Mouse (Mus musculus): ENCODE measurements at regions not wholly inside any gene's neighbourhood (a gene's known extent, or its start where the extent isn't known, plus 50 kb on each side); places are given as distances from the start of the nearest gene placed in this dataset.

DNA sequence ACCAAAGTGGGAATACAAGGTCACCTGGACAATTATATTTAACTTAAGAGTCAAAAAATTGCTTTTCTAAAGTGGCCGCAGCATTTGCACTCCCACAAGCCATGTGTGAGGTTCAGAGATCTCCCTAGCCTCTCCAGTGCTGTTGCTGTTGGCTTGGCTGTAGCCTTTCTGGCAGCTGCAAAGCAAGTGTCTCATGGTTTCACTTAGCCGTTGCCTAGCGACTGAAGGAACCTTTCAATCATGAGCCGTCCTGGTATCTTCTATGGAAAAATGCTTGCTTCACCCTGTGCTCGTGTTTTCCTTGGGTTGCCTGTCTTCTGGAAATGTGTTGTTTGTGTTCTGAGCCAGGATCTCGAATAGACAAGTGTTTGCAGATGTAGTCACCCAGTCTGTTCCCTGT lies 367.9 kb downstream of the Glrx3 start:
- ATAC-seq (ENCODE audit: low read depth) = no peak
- H3K27me3 ChIP-seq (ENCODE audit: control insufficient read depth, insufficient read depth, low read length) = no peaks in the 10 kb centered on the region

DNA sequence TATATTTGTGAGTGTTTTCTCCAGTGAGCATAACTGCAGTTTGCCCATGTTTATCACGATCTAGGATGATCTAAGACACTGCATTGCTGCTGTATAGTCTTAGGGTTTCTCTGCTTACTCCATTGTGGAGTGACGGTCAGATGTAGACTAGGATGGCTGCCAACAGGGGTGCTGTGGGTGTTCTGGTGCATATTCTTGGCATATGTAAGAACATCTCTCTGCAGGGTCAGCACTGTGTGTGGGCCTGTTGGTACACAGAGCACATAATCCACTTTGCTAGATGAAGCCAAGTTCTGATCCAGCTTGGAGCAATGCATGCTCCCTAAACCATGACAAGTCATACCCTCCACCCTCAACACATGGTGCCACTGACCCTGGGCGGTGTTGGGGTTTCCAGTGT lies 375.4 kb downstream of the Glrx3 start:
- 91% methylated on average over 3 of the region's 3 CpGs for WGBS
- Histone ChIP-seq H3K4me1 (ENCODE audit: control insufficient read depth, insufficient read depth, low read length) (no peaks in the 10 kb centered on the region), H3K36me3 (ENCODE audit: control insufficient read depth, insufficient read depth, low read length) (no peaks in the 10 kb centered on the region), H3K4me3 (ENCODE audit: low read depth, low read length) (no peak overlapping the region), H3K4me2 (ENCODE audit: low read depth, low read length) (no peak overlapping the region), H3K9ac (replicated peaks; ENCODE audit: low read depth, low read length) (no peak overlapping the region), H3K27ac (ENCODE audit: low read depth, low read length) (no peak overlapping the region), H3K27me3 (ENCODE audit: control insufficient read depth, insufficient read depth, low read length) (no peaks in the 10 kb centered on the region), H3K9me3 (ENCODE audit: control insufficient read depth, low read length) (no peaks in the 10 kb centered on the region)
- no peak for ATAC-seq (ENCODE audit: low read depth)

More for the DNA sequence above, 367.9 kb downstream of the Glrx3 start:
- Histone ChIP-seq H3K4me2 (ENCODE audit: low read depth, low read length) (no peak overlapping the region), H3K4me1 (ENCODE audit: control insufficient read depth, insufficient read depth, low read length) (no peaks in the 10 kb centered on the region), H3K4me3 (ENCODE audit: low read depth, low read length) (no peak overlapping the region), H3K36me3 (ENCODE audit: control insufficient read depth, insufficient read depth, low read length) (no peaks in the 10 kb centered on the region), H3K27ac (ENCODE audit: low read depth, low read length) (no peak overlapping the region), H3K9ac (replicated peaks; ENCODE audit: low read depth, low read length) (no peak overlapping the region), H3K9me3 (ENCODE audit: control insufficient read depth, low read length) (no peaks in the 10 kb centered on the region)
- 37% methylated on average over 6 of the region's 6 CpGs for WGBS

DNA sequence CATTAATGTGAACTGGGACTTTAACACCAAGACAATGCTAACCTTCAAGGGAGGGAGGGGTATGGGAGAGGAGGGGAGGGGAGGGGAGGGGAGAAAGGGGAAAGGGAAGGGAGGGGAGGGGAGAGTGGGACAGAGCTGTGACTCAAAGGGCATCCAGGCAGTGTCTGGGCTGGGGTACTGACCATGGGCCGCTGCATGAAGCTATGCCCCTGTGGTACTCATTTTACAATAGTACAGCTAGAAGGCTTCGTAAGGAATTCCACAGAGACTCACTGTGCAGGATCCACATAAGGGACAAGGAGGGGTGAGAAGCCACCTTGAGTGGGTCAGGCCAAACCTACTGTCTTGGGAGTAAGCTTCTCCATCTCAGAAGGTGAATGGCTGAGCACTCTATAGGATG lies 403.1 kb downstream of the Glrx3 start:
- no peak overlapping the region for H3K4me2 ChIP-seq (ENCODE audit: low read depth, low read length)
- no peak for ATAC-seq (ENCODE audit: low read depth)
- H3K36me3 ChIP-seq (ENCODE audit: control insufficient read depth, insufficient read depth, low read length) = no peaks in the 10 kb centered on the region
- no peaks in the 10 kb centered on the region for H3K27me3 ChIP-seq (ENCODE audit: control insufficient read depth, insufficient read depth, low read length)
- no peak overlapping the region for H3K4me3 ChIP-seq (ENCODE audit: low read depth, low read length)
- H3K27ac ChIP-seq (ENCODE audit: low read depth, low read length) = no peak overlapping the region
- no peak overlapping the region for H3K9ac ChIP-seq (replicated peaks; ENCODE audit: low read depth, low read length)
- H3K9me3 ChIP-seq (ENCODE audit: control insufficient read depth, low read length) = no peaks in the 10 kb centered on the region
- H3K4me1 ChIP-seq (ENCODE audit: control insufficient read depth, insufficient read depth, low read length) = no peaks in the 10 kb centered on the region
- WGBS = 81% methylated on average over 2 of the region's 2 CpGs

DNA sequence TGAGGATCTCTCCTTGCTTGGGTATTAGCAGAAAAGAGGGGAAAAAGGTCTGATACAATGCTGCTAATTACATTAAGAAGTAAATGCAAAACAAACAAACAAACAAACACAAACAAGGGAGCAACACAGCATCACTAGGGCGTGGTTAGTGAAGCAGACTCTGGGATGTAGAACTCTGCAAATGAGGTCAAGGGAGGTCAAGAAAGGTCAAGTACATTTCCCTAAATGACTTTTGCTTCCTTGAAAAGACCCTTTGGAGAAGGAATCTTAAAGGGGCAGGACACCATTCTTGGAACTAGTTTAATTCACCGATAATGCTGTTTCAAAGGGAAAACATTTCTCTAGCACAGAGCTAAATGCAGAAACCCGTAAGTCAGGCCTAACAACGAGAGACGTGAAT lies 403.6 kb downstream of the Glrx3 start:
- WGBS = 50% methylated on average over 5 of the region's 5 CpGs
- no peak overlapping the region for H3K27ac ChIP-seq (ENCODE audit: low read depth, low read length)
- no peaks in the 10 kb centered on the region for H3K36me3 ChIP-seq (ENCODE audit: control insufficient read depth, insufficient read depth, low read length)
- no peak overlapping the region for H3K4me2 ChIP-seq (ENCODE audit: low read depth, low read length)
- no peaks in the 10 kb centered on the region for H3K4me1 ChIP-seq (ENCODE audit: control insufficient read depth, insufficient read depth, low read length)
- ATAC-seq (ENCODE audit: low read depth) = no peak
- H3K4me3 ChIP-seq (ENCODE audit: low read depth, low read length) = no peak overlapping the region
- H3K27me3 ChIP-seq (ENCODE audit: control insufficient read depth, insufficient read depth, low read length) = no peaks in the 10 kb centered on the region
- H3K9me3 ChIP-seq (ENCODE audit: control insufficient read depth, low read length) = no peaks in the 10 kb centered on the region
- H3K9ac ChIP-seq (replicated peaks; ENCODE audit: low read depth, low read length) = no peak overlapping the region

DNA sequence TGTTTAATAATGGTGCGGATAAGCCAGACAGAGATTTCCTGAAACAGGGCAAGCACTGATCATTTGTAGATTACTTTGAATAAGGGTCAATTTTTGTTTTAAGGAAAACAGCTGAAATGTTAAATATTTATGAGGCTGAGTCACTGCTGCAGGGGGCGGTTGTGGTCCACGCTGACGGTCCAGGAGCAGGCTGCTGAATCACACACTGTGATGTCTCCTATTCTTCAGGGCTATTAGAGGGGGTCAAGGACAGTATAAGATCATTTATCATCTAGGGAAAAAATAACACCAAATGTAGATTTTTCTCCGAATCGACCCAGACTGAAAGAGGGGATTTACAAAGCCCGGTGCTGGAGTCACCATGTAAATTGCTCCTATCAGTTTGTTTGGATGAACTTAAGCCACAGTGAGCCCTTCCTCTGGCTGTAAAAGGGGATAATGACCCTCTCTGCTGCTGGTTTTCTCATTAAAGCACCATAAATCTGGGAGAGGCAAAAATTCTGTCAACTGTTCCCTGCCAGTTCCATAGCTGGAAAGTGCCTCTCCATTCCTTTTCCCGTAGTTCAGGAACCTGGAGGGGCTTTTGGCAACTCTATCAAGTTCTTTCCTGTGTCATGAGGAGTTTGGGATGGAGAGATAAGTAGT lies 404.2 kb downstream of the Glrx3 start:
- H3K27me3 ChIP-seq (ENCODE audit: control insufficient read depth, insufficient read depth, low read length) = no peaks in the 10 kb centered on the region
- no peak overlapping the region for H3K27ac ChIP-seq (ENCODE audit: low read depth, low read length)
- no peaks in the 10 kb centered on the region for H3K4me1 ChIP-seq (ENCODE audit: control insufficient read depth, insufficient read depth, low read length)
- H3K36me3 ChIP-seq (ENCODE audit: control insufficient read depth, insufficient read depth, low read length) = no peaks in the 10 kb centered on the region
- H3K9me3 ChIP-seq (ENCODE audit: control insufficient read depth, low read length) = no peaks in the 10 kb centered on the region
- ATAC-seq (ENCODE audit: low read depth) = no peak
- 18% methylated on average over 8 of the region's 8 CpGs for WGBS
- H3K4me2 ChIP-seq (ENCODE audit: low read depth, low read length) = no peak overlapping the region
- H3K9ac ChIP-seq (replicated peaks; ENCODE audit: low read depth, low read length) = no peak overlapping the region
- H3K4me3 ChIP-seq (ENCODE audit: low read depth, low read length) = no peak overlapping the region

DNA sequence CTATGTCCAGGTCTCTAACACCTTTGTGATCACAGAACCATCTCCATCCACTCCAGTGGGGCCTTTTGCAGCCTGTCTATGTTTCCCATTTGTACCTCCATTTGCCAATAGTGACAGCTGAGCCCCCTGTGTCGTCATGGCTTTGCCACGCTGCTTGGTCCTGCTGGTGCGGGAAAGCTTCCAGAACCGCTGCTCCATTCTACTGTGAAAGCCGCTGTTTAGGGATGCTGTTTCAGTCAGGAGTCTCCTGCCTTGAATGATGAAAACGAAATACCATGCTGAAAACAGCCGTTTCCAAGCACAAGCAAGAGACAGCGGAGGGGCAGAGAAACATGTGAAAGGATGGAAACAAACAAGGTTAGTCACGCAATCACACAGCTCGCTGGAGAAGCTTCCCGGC lies 410.4 kb downstream of the Glrx3 start:
- H3K9me3 ChIP-seq (ENCODE audit: control insufficient read depth, low read length) = no peaks in the 10 kb centered on the region
- no peak overlapping the region for H3K4me2 ChIP-seq (ENCODE audit: low read depth, low read length)
- H3K27me3 ChIP-seq (ENCODE audit: control insufficient read depth, insufficient read depth, low read length) = no peaks in the 10 kb centered on the region
- H3K27ac ChIP-seq (ENCODE audit: low read depth, low read length) = 0 out of 2 replicates have a peak overlapping the region, but pooled peaks have one; percentile 29
- ATAC-seq (ENCODE audit: low read depth) = no peak
- H3K4me1 ChIP-seq (ENCODE audit: control insufficient read depth, insufficient read depth, low read length) = no peaks in the 10 kb centered on the region
- 40% methylated on average over 11 of the region's 11 CpGs for WGBS
- H3K36me3 ChIP-seq (ENCODE audit: control insufficient read depth, insufficient read depth, low read length) = no peaks in the 10 kb centered on the region
- no peak overlapping the region for H3K4me3 ChIP-seq (ENCODE audit: low read depth, low read length)
- no peak overlapping the region for H3K9ac ChIP-seq (replicated peaks; ENCODE audit: low read depth, low read length)

DNA sequence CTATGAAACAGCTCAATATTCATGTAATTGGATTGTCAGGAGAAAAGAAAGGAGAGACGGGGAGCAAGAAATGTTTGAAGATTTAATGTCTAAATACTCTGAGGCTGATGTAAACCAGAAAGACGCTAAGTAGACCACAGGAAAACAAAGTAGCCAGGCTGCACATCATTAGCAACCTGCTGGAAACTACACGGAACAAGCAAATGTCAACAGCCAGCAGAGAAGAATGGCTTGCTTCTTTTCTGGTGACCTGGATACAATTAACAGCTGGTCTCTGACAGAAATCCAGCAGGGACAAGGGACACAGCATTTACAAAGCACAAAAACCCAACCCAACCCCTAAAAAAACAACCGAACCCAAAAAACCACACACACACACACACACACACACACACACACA lies 413.6 kb downstream of the Glrx3 start:
- Histone ChIP-seq H3K36me3 (ENCODE audit: control insufficient read depth, insufficient read depth, low read length) (no peaks in the 10 kb centered on the region), H3K4me3 (ENCODE audit: low read depth, low read length) (no peak overlapping the region), H3K9ac (replicated peaks; ENCODE audit: low read depth, low read length) (no peak overlapping the region), H3K4me2 (ENCODE audit: low read depth, low read length) (no peak overlapping the region), H3K27me3 (ENCODE audit: control insufficient read depth, insufficient read depth, low read length) (no peaks in the 10 kb centered on the region), H3K27ac (ENCODE audit: low read depth, low read length) (no peak overlapping the region), H3K4me1 (ENCODE audit: control insufficient read depth, insufficient read depth, low read length) (no peaks in the 10 kb centered on the region), H3K9me3 (ENCODE audit: control insufficient read depth, low read length) (no peaks in the 10 kb centered on the region)
- 33% methylated on average over 4 of the region's 4 CpGs for WGBS
- ATAC-seq (ENCODE audit: low read depth) = no peak

DNA sequence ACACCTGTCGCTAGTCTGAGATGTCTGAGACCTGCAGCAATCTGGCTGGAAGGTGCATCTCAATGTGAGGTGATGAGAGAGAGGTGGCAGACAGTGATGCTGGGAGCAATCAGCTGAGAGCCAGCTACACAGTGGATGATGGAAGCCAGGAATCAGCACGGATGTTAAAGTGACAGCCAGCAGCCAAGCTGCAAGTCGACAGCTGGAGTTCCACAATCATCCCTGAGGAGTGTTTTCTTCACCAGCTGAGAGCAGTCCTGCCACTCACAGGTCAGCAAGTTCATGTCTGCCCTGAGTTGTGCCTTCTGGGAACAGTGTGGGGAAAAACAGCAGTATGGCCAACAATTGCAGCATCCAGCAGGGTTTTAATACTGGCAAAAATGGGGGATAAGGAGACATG lies 422.3 kb downstream of the Glrx3 start:
- Histone ChIP-seq H3K36me3 (ENCODE audit: control insufficient read depth, insufficient read depth, low read length) (no peaks in the 10 kb centered on the region), H3K27ac (ENCODE audit: low read depth, low read length) (no peak overlapping the region), H3K4me2 (ENCODE audit: low read depth, low read length) (no peak overlapping the region), H3K9ac (replicated peaks; ENCODE audit: low read depth, low read length) (no peak overlapping the region), H3K4me1 (ENCODE audit: control insufficient read depth, insufficient read depth, low read length) (no peaks in the 10 kb centered on the region), H3K4me3 (ENCODE audit: low read depth, low read length) (no peak overlapping the region), H3K9me3 (ENCODE audit: control insufficient read depth, low read length) (no peaks in the 10 kb centered on the region), H3K27me3 (ENCODE audit: control insufficient read depth, insufficient read depth, low read length) (no peaks in the 10 kb centered on the region)
- no peak for ATAC-seq (ENCODE audit: low read depth)
- 81% methylated on average over 3 of the region's 3 CpGs for WGBS

DNA sequence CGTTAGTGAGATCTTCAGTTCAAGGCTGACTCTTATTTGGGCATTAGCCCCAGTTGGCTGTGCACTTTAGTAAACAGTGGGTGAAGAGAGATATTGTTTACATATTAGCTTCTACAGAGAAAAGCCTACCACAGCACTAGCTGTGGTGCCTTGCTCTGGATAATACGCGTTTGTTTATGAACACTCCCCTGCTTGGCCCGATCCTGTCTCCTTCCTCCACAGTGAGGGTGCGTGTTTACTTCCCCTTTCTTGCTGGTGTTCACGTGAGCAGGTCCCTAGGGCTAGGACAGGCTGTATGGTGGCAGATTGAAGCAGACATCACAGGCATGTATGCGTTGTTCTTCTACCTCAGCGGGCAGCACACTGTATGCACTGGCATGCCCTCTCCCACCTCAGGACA lies 423.1 kb downstream of the Glrx3 start:
- H3K9ac ChIP-seq (replicated peaks; ENCODE audit: low read depth, low read length) = no peak overlapping the region
- no peak for ATAC-seq (ENCODE audit: low read depth)
- no peak overlapping the region for H3K4me2 ChIP-seq (ENCODE audit: low read depth, low read length)
- no peak overlapping the region for H3K4me3 ChIP-seq (ENCODE audit: low read depth, low read length)
- no peaks in the 10 kb centered on the region for H3K36me3 ChIP-seq (ENCODE audit: control insufficient read depth, insufficient read depth, low read length)
- 90% methylated on average over 8 of the region's 8 CpGs for WGBS
- no peaks in the 10 kb centered on the region for H3K4me1 ChIP-seq (ENCODE audit: control insufficient read depth, insufficient read depth, low read length)
- no peaks in the 10 kb centered on the region for H3K9me3 ChIP-seq (ENCODE audit: control insufficient read depth, low read length)
- no peak overlapping the region for H3K27ac ChIP-seq (ENCODE audit: low read depth, low read length)
- no peaks in the 10 kb centered on the region for H3K27me3 ChIP-seq (ENCODE audit: control insufficient read depth, insufficient read depth, low read length)

All from neural tube, embryonic 14.5 days (tissue).